Mouse (Mus musculus) urinary bladder, adult 2 months (tissue): Measurements from ENCODE around the gene Atp6v0e. TPM values are rescaled to one million over a fixed set of nuclear protein-coding genes. Genes with fewer than 3 reads are reported as not detected.

Source experiments
- DNase-seq: peaks from one replicate; pipeline ENCODE4 v3.0.0; 2022; ENCODE audit warnings: low spot score
- polyA plus RNA-seq: library from polyadenylated mRNA; depleted of rRNA; stranded (reverse); fragments of >200 nt; gene quantifications from 2 replicates; pipeline ENCODE4 v1.2.3, GENCODE M21; 2012; rRNA removed

Atp6v0e gene
- polyA plus RNA-seq, 1 experiment, result 293 TPM

- peak; percentile 89 for DNase-seq
These were observed 53.1 kb downstream of the Atp6v0e start for GRCm38 (mm10) chr17:26715916-26716717.

- no peak for DNase-seq
These were observed 54.8 kb downstream of the Atp6v0e start for GRCm38 (mm10) chr17:26717868-26718267.

- no peak for DNase-seq
These were observed 56.4 kb downstream of the Atp6v0e start for GRCm38 (mm10) chr17:26719405-26719804.

GRCm38 (mm10) chr17:26721802-26722201 lies 58.8 kb downstream of the Atp6v0e start:
- no peak for DNase-seq

GRCm38 (mm10) chr17:26724790-26725189 lies 61.8 kb downstream of the Atp6v0e start:
- DNase-seq, result no peak

GRCm38 (mm10) chr17:26726674-26727073 lies 63.6 kb downstream of the Atp6v0e start:
- no peak for DNase-seq

- no peak for DNase-seq
These were observed 64.2 kb downstream of the Atp6v0e start for GRCm38 (mm10) chr17:26727110-26727755.

- DNase-seq, result no peak
These were observed 79.5 kb downstream of the Atp6v0e start for GRCm38 (mm10) chr17:26742581-26742980.

- no peak for DNase-seq
These were observed 80.3 kb downstream of the Atp6v0e start for GRCm38 (mm10) chr17:26743294-26743693.

Other genes with a start within 250 kb of the Atp6v0e start
- 7.9 and 11.1 TPM in 2 replicates for gene Neurl1b, start 248.4 kb upstream of the Atp6v0e start, polyA plus RNA-seq
- 152 and 155 TPM in 2 replicates for gene Ergic1, start 101.7 kb upstream of the Atp6v0e start, polyA plus RNA-seq
- 67.4 and 75.0 TPM in 2 replicates for gene Dusp1, start 101.1 kb upstream of the Atp6v0e start, polyA plus RNA-seq
- gene Crebrf, start 52.4 kb downstream of the Atp6v0e start, polyA plus RNA-seq, result 14.9 and 18.5 TPM in 2 replicates
- gene Bnip1, start 117.8 kb downstream of the Atp6v0e start, polyA plus RNA-seq, result 31.1 and 32.5 TPM in 2 replicates
- gene Nkx2-5, start 181.8 kb downstream of the Atp6v0e start, polyA plus RNA-seq, result not detected in 2 replicates